Mouse (Mus musculus) splenic B cell, adult 2 months (primary cell): Measurements from ENCODE around the gene Majin.
A peak's percentile ranks its signal among the peaks of the same experiment; 100 is the strongest.

ENCODE experiments used
- DNase-seq: peaks from one replicate; pipeline ENCODE4 v3.0.0-alpha.2; 2011; ENCODE audit warnings: low read depth, low spot score
- H3K27me3 ChIP-seq: 2 replicates; pipeline ENCODE4 v1.6.1; 2012; ENCODE audit warnings: mild to moderate bottlenecking, low read length, moderate library complexity, mixed read lengths; ENCODE audit not compliant: control insufficient read depth, poor library complexity, insufficient read depth, severe bottlenecking
- H3K36me3 ChIP-seq: 2 replicates; pipeline ENCODE4 v1.6.1; 2012; ENCODE audit warnings: mild to moderate bottlenecking, low read length, moderate library complexity, mixed read lengths; ENCODE audit not compliant: control insufficient read depth, poor library complexity, insufficient read depth, severe bottlenecking

Gene Majin

GRCm38 (mm10) chr19:6262839-6263433 is 78.7 kb downstream of the Majin start:
- peaks cover 4% of the 10 kb centered on the region; the same call in 1 of the 2 replicates for H3K36me3 ChIP-seq
- H3K27me3 ChIP-seq = no peaks in the 10 kb centered on the region
- DNase-seq = no peak

GRCm38 (mm10) chr19:6264200-6264599 is 80.0 kb downstream of the Majin start:
- H3K36me3 ChIP-seq = no peaks in the 10 kb centered on the region; the same call in 1 of the 2 replicates

GRCm38 (mm10) chr19:6264945-6265344 is 80.8 kb downstream of the Majin start:
- Histone ChIP-seq H3K27me3 (no peaks in the 10 kb centered on the region), H3K36me3 (no peaks in the 10 kb centered on the region; the same call in 1 of the 2 replicates)
- no peak for DNase-seq

More at GRCm38 (mm10) chr19:6264200-6264599, 80.0 kb downstream of the Majin start:
- DNase-seq = no peak
- H3K27me3 ChIP-seq = no peaks in the 10 kb centered on the region

GRCm38 (mm10) chr19:6265727-6266182 is 81.6 kb downstream of the Majin start:
- H3K36me3 ChIP-seq = no peaks in the 10 kb centered on the region
- no peak for DNase-seq
- H3K27me3 ChIP-seq = no peaks in the 10 kb centered on the region

GRCm38 (mm10) chr19:6267306-6268169 is 83.3 kb downstream of the Majin start:
- no peaks in the 10 kb centered on the region for H3K36me3 ChIP-seq
- no peak for DNase-seq
- H3K27me3 ChIP-seq = no peaks in the 10 kb centered on the region

GRCm38 (mm10) chr19:6268170-6268528 is 84.0 kb downstream of the Majin start:
- Histone ChIP-seq H3K36me3 (no peaks in the 10 kb centered on the region), H3K27me3 (no peaks in the 10 kb centered on the region)
- DNase-seq = peak; percentile 95

GRCm38 (mm10) chr19:6268670-6269132 is 84.5 kb downstream of the Majin start:
- DNase-seq = no peak
- Histone ChIP-seq H3K27me3 (no peaks in the 10 kb centered on the region), H3K36me3 (no peaks in the 10 kb centered on the region)

- no peak for DNase-seq
- no peaks in the 10 kb centered on the region for H3K36me3 ChIP-seq
- no peaks in the 10 kb centered on the region for H3K27me3 ChIP-seq
These were observed 85.7 kb downstream of the Majin start for GRCm38 (mm10) chr19:6269798-6270475.

- DNase-seq = no peak
- Histone ChIP-seq H3K36me3 (no peaks in the 10 kb centered on the region), H3K27me3 (no peaks in the 10 kb centered on the region)
These were observed 86.5 kb downstream of the Majin start for GRCm38 (mm10) chr19:6270661-6271060.

GRCm38 (mm10) chr19:6271206-6271605 is 87.0 kb downstream of the Majin start:
- Histone ChIP-seq H3K27me3 (no peaks in the 10 kb centered on the region), H3K36me3 (no peaks in the 10 kb centered on the region)
- no peak for DNase-seq

- Histone ChIP-seq H3K27me3 (no peaks in the 10 kb centered on the region), H3K36me3 (no peaks in the 10 kb centered on the region)
- DNase-seq = no peak
These were observed 87.9 kb downstream of the Majin start for GRCm38 (mm10) chr19:6272053-6272452.

GRCm38 (mm10) chr19:6272738-6273137 is 88.5 kb downstream of the Majin start:
- H3K27me3 ChIP-seq = no peaks in the 10 kb centered on the region
- DNase-seq = no peak
- H3K36me3 ChIP-seq = no peaks in the 10 kb centered on the region

- no peak for DNase-seq
- no peaks in the 10 kb centered on the region for H3K36me3 ChIP-seq
- H3K27me3 ChIP-seq = no peaks in the 10 kb centered on the region
These were observed 89.4 kb downstream of the Majin start for GRCm38 (mm10) chr19:6273592-6273991.
